Mouse (Mus musculus) forebrain, postnatal 0 days (tissue): ENCODE results near the gene Nup155. TPM values are rescaled to one million over a fixed set of nuclear protein-coding genes. Genes with fewer than 3 reads are reported as not detected.

Source experiments
- ATAC-seq: fragments of 200-750 bp; cut with Nextera tagmentation; 2 replicates; pipeline ENCODE4 v1.8.0; 2017; ENCODE audit warnings: mild to moderate bottlenecking, moderate library complexity
- DNase-seq: peaks from one replicate; pipeline ENCODE4 v3.0.0-alpha.2; 2015
- H3K27ac ChIP-seq: fragments of 300-500 bp; sonication (generic); 2 replicates; pipeline ENCODE4 v1.5.1; 2014; ENCODE audit warnings: low read depth, mild to moderate bottlenecking, antibody characterized with exemption, low read length, moderate library complexity, mixed read lengths
- H3K27me3 ChIP-seq: fragments of 300-500 bp; sonication (generic); 2 replicates; pipeline ENCODE4 v1.6.1; 2014; ENCODE audit warnings: mild to moderate bottlenecking, low read length, mixed read lengths; ENCODE audit not compliant: insufficient read depth
- H3K36me3 ChIP-seq: fragments of 300-500 bp; sonication (generic); 2 replicates; pipeline ENCODE4 v1.6.1; 2014; ENCODE audit warnings: mild to moderate bottlenecking, moderate library complexity; ENCODE audit not compliant: insufficient read depth
- H3K4me1 ChIP-seq: fragments of 300-500 bp; sonication (generic); 2 replicates; pipeline ENCODE4 v1.6.1; 2014; ENCODE audit warnings: antibody characterized with exemption; ENCODE audit not compliant: insufficient read depth
- H3K4me2 ChIP-seq: fragments of 300-500 bp; sonication (generic); 2 replicates; pipeline ENCODE4 v1.6.1; 2014; ENCODE audit warnings: low read depth, mild to moderate bottlenecking, moderate library complexity
- H3K4me3 ChIP-seq: fragments of 300-500 bp; sonication (generic); 2 replicates; pipeline ENCODE4 v1.5.1; 2014; ENCODE audit warnings: low read depth, low read length, mixed read lengths
- H3K9ac ChIP-seq: fragments of 300-500 bp; sonication (generic); 2 replicates; pipeline ENCODE4 v1.6.1; 2014; ENCODE audit warnings: mild to moderate bottlenecking
- H3K9me3 ChIP-seq: fragments of 300-500 bp; sonication (generic); 2 replicates; pipeline ENCODE4 v1.6.1; 2016; ENCODE audit warnings: low read length
- CTCF ChIP-seq: sonication (generic); IDR thresholded peaks from 2 replicates; pipeline ENCODE4 v1.5.1; 2016; ENCODE audit warnings: antibody characterized with exemption, control low read depth, low read depth
- WGBS: fragments of 180-500 bp; shearing (Covaris S2); extraction: QIAGEN DNeasy Blood & Tissue Kit; methylation state at CpG from one replicate; pipeline ENCODE4 v1.1.7; 2014; 5-methylcytosine and 5-hydroxymethylcytosine counted together
- polyA plus RNA-seq: library from polyadenylated mRNA; unstranded; fragments of >200 nt; fragmentation: Nextera tagmentation; extraction: Ambion mirVana; gene quantifications from 2 replicates; pipeline ENCODE4 v1.2.1, GENCODE M21; 2015
- total RNA-seq: library from RNA; depleted of rRNA; stranded (reverse); fragments of >200 nt; gene quantifications from 2 replicates; pipeline ENCODE4 v1.2.3, GENCODE M21; 2014

The Nup155 gene
- total and polyA plus RNA-seq, 2 experiments from 2014 or later = 6.2 to 46.9 TPM

DNA sequence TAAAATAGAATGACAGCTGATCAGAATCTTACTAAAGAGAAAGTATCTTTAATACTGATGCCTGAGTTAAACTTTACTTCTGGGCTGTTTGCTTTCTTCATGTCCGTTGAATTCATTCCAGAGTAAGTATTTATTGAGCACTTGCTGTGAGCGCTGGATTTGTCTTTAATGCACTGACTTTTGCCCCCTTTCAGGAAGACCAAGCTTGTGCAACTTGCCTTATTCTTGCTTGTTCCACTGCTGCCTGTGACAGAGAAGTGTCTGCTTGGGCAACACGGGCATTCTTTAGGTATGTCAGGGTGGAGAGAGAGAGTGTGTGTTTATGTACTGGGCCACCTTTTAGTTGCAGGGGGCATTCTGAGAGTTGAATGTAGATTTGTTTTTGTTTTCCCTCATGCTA lies 22.2 kb downstream of the Nup155 start:
- H3K9ac ChIP-seq = no peak overlapping the region
- H3K4me2 ChIP-seq = no peak overlapping the region
- no peak overlapping the region for H3K27ac ChIP-seq
- no peaks in the 10 kb centered on the region for H3K27me3 ChIP-seq
- ATAC-seq (no peak), DNase-seq (no peak)
- peaks cover 68% of the 10 kb centered on the region for H3K36me3 ChIP-seq
- WGBS = 96% methylated on average over 3 of the region's 3 CpGs
- H3K4me1 ChIP-seq = no peaks in the 10 kb centered on the region
- no peaks in the 10 kb centered on the region for H3K9me3 ChIP-seq
- no peak overlapping the region for H3K4me3 ChIP-seq
- TF ChIP-seq CTCF = no peak

DNA sequence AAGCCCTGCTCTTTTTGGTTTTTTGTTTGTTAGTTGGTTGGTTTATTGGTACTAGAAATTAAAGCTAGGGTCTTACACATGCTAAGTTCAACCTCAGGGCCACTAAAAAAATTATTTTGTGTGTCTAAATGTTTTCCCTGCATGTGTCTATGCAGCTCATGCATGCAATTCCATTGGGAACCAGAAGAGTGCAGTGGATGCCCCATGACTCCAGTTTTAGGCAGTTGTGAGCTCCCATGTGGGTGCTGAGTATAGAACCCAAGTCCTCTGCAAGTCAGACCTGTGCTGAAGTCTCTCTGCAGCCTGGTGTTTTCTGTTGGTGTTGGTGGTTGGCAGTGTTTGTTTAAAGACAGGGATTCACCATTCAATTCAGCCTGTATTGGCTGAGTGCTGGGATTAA lies 22.7 kb downstream of the Nup155 start:
- H3K4me2 ChIP-seq = no peak overlapping the region
- H3K27me3 ChIP-seq = no peaks in the 10 kb centered on the region
- no peak for TF ChIP-seq CTCF
- DNase-seq = no peak
- no peak overlapping the region for H3K9ac ChIP-seq
- H3K36me3 ChIP-seq = peaks cover 68% of the 10 kb centered on the region
- no peaks in the 10 kb centered on the region for H3K9me3 ChIP-seq
- no peak for ATAC-seq
- no peak overlapping the region for H3K4me3 ChIP-seq
- no peaks in the 10 kb centered on the region for H3K4me1 ChIP-seq
- no peak overlapping the region for H3K27ac ChIP-seq

DNA sequence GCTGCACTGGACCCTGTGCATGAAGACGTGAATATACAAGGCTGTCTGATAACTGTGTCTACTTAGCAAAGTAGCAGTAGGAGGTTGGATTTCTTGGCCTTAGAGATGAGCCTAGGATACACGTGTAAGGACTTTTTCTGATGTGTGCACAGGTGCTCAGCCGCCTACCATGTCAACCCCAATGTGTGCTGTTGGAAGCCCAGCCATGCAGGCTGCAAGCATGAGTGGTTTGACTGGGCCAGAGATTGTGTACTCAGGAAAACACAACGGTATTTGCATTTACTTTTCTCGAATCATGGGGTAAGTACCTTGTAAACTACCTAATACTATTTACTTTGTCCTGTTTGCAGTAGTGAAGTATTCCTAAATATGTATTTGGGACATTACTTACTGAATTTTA lies 26.5 kb downstream of the Nup155 start:
- ATAC-seq (no peak), DNase-seq (no peak)
- H3K36me3 ChIP-seq = peaks cover 65% of the 10 kb centered on the region
- 93% methylated on average over 5 of the region's 5 CpGs for WGBS
- no peak overlapping the region for H3K27ac ChIP-seq
- TF ChIP-seq CTCF = no peak
- no peak overlapping the region for H3K9ac ChIP-seq
- H3K9me3 ChIP-seq = no peaks in the 10 kb centered on the region
- no peaks in the 10 kb centered on the region for H3K4me1 ChIP-seq
- no peak overlapping the region for H3K4me3 ChIP-seq
- H3K4me2 ChIP-seq = no peak overlapping the region
- H3K27me3 ChIP-seq = no peaks in the 10 kb centered on the region

DNA sequence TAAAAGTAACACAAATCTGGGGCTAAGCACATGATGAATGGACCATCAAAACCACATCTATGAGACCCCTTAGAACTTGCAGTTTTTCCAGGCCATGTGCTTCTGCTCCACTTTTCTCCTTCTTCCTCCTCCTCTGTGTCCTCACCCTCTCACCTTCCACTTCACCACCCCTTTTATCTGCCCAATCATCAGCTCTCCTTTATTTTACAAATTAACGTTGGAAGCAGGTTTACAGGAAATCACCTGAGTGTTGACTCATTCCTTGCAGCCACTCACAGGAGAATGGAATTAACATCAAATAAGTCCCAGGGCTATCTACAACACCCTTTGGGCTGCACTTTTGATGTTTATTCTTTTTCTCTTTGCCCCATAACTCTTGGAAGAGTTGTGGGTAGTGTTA lies 52.8 kb downstream of the Nup155 start:
- no peak overlapping the region for H3K9ac ChIP-seq
- H3K27me3 ChIP-seq = no peaks in the 10 kb centered on the region
- no peaks in the 10 kb centered on the region for H3K4me1 ChIP-seq
- no peak for TF ChIP-seq CTCF
- H3K27ac ChIP-seq = no peak overlapping the region
- ATAC-seq (no peak), DNase-seq (no peak)
- peaks cover 28% of the 10 kb centered on the region for H3K36me3 ChIP-seq
- H3K4me2 ChIP-seq = no peak overlapping the region
- no peaks in the 10 kb centered on the region for H3K9me3 ChIP-seq
- 78% methylated on average over 1 of the region's 1 CpGs for WGBS
- no peak overlapping the region for H3K4me3 ChIP-seq

DNA sequence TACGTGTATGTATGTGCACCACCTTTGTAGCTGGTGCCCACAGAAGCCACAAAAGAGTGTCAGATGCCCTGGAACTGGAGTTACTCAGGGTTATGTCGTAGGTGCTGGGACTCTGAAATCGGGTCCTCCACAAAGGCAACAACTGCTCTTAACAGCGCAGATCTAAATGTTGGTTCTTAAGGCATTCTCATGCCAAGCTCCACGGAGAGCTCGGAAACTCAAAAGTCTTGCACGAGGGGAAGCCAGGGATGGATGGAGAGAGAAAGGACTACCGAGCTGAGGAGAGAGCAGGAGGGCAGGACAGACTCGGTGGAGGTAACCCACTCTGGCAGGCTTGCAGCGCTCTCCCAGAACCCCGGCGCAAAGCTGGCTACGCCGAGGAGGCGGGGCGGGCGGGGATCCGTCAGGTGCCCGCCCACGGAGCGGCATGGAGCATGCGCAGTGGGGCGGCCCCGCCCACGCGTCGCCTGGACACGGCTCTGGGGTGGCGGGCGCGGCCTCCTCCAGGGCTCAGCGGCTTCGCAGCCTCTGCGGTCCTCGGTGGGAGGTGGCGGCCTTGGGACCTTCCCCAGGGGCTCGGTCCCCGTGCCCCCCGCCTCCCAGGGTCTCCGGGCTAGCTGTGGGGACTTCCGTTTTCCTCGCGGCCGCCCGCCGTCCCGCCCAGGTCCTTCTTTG lies 59.7 kb downstream of the Nup155 start, which contains the start of gene Cplane1:
Gene Cplane1 (plus strand): TSS at position 516 of the 675 bp plus-strand sequence.
- H3K4me1 ChIP-seq = peaks cover 5% of the 10 kb centered on the region; the same call in 1 of the 2 replicates
- peak within 1 kb of the TSS; percentile 99 for H3K9ac ChIP-seq
- H3K27ac ChIP-seq = peak within 1 kb of the TSS; percentile 91
- 1% methylated on average over 42 of the region's 47 CpGs for WGBS
- H3K4me2 ChIP-seq = peak within 1 kb of the TSS; percentile 57
- H3K36me3 ChIP-seq = peaks cover 12% of the 10 kb centered on the region; the same call in 1 of the 2 replicates
- ATAC-seq = peak; percentile 98
- DNase-seq = peak; percentile 97
- no peaks in the 10 kb centered on the region for H3K9me3 ChIP-seq
- no peaks in the 10 kb centered on the region for H3K27me3 ChIP-seq
- no peak for TF ChIP-seq CTCF
- H3K4me3 ChIP-seq = peak within 1 kb of the TSS; percentile 92

DNA sequence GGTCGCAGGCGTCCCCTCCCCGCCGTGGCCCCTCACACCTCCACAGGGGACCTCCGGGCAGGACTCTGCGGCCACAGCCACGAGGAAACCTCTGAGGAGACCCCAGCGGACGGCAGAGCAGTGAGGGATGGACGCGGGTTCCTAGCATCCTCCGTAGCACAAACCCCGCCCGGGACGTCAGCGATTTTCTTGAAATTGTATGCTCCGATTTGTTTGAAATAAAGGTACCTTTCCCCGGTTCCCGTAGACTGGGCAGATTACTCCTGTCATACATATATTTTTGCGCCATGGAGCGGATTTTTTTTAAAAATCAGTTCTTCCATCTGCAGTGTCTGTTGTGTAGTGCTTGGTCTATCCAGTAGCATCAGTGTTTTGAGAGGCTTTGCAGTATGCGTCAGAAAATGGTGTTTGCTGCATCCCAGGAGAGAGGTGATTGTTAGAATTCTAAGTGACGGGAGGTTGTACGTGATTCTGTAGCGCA lies 60.2 kb downstream of the Nup155 start:
- Histone ChIP-seq H3K9me3 (no peaks in the 10 kb centered on the region), H3K27ac (peak overlapping the region; percentile 91), H3K4me1 (peaks cover 5% of the 10 kb centered on the region; the same call in 1 of the 2 replicates), H3K36me3 (peaks cover 12% of the 10 kb centered on the region; the same call in 1 of the 2 replicates), H3K4me3 (peak overlapping the region; percentile 92), H3K4me2 (peak overlapping the region; percentile 57), H3K9ac (peak overlapping the region; percentile 99), H3K27me3 (no peaks in the 10 kb centered on the region)
- WGBS = under 1% methylated on average over 24 of the region's 25 CpGs
- peak; percentile 74 for ATAC-seq
- peak; percentile 76 for DNase-seq
- TF ChIP-seq CTCF = no peak

DNA sequence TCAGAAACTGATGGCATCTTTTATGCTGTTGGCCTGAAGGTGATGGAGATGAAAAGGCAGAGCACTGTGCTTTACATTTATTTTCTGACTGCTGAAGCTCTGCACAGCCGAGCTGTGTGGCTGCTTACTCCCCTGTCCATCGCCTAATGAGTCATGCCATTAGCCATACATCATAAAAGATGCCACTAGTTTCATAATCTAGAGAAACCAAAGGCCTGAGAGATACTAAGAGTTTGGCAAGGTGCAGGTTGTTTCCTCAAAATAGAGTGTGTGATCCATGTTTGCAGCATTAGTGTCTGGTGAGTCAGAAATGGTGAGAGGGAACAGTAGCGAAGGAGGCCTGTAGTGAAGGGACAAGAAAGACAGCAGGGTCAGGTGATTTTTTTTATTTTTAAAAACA lies 80.5 kb downstream of the Nup155 start:
- H3K4me1 ChIP-seq = no peaks in the 10 kb centered on the region
- ATAC-seq (no peak), DNase-seq (no peak)
- no peak overlapping the region for H3K9ac ChIP-seq
- H3K9me3 ChIP-seq = no peaks in the 10 kb centered on the region
- peaks cover 64% of the 10 kb centered on the region for H3K36me3 ChIP-seq
- no peak for TF ChIP-seq CTCF
- WGBS = 93% methylated on average over 3 of the region's 3 CpGs
- no peak overlapping the region for H3K4me3 ChIP-seq
- H3K27ac ChIP-seq = no peak overlapping the region
- H3K4me2 ChIP-seq = no peak overlapping the region
- H3K27me3 ChIP-seq = no peaks in the 10 kb centered on the region
